Mouse (Mus musculus) heart, embryonic 11.5 days (tissue): Measurements from ENCODE around the gene Sun1. TPM values are rescaled to one million over a fixed set of nuclear protein-coding genes. Genes with fewer than 3 reads are reported as not detected.
A peak's percentile ranks its signal among the peaks of the same experiment; 100 is the strongest.

Source experiments
- ATAC-seq: fragments of 200-750 bp; cut with Nextera tagmentation; replicated peaks from 2 replicates; pipeline ENCODE4 v1.8.0; 2017; ENCODE audit warnings: moderate library complexity; ENCODE audit not compliant: insufficient number of reproducible peaks, low FRiP score, low TSS enrichment
- H3K27ac ChIP-seq: fragments of 300-500 bp; sonication (generic); 2 replicates; pipeline ENCODE4 v1.5.1; 2014; ENCODE audit warnings: mild to moderate bottlenecking, low read depth, low read length
- H3K27me3 ChIP-seq: fragments of 300-500 bp; sonication (generic); 2 replicates; pipeline ENCODE4 v1.6.1; 2014; ENCODE audit warnings: mild to moderate bottlenecking, low read length, mixed read lengths; ENCODE audit not compliant: control insufficient read depth, insufficient read depth
- H3K36me3 ChIP-seq: fragments of 300-500 bp; sonication (generic); 2 replicates; pipeline ENCODE4 v1.6.1; 2014; ENCODE audit warnings: mild to moderate bottlenecking, low read length, moderate library complexity, mixed read lengths; ENCODE audit not compliant: control insufficient read depth, insufficient read depth
- H3K4me1 ChIP-seq: fragments of 300-500 bp; sonication (generic); 2 replicates; pipeline ENCODE4 v1.6.1; 2014; ENCODE audit warnings: low read length; ENCODE audit not compliant: control insufficient read depth, insufficient read depth
- H3K4me2 ChIP-seq: fragments of 300-500 bp; sonication (generic); 2 replicates; pipeline ENCODE4 v1.6.1; 2014; ENCODE audit warnings: mild to moderate bottlenecking, moderate library complexity
- H3K4me3 ChIP-seq: fragments of 300-500 bp; sonication (generic); 2 replicates; pipeline ENCODE4 v1.5.1; 2014; ENCODE audit warnings: low read depth, low read length
- H3K9ac ChIP-seq: fragments of 300-500 bp; sonication (generic); 2 replicates; pipeline ENCODE4 v1.6.1; 2014; ENCODE audit warnings: mild to moderate bottlenecking, low read depth, low read length, moderate library complexity
- H3K9me3 ChIP-seq: fragments of 300-500 bp; sonication (generic); replicated peaks from 2 replicates; pipeline ENCODE4 v1.6.1; 2016; ENCODE audit warnings: low read length; ENCODE audit not compliant: control insufficient read depth
- WGBS: fragments of 180-500 bp; shearing (Covaris S2); extraction: QIAGEN DNeasy Blood & Tissue Kit; methylation state at CpG from one replicate; pipeline ENCODE4 v1.1.7; 2014; ENCODE audit not compliant: insufficient replicate concordance; 5-methylcytosine and 5-hydroxymethylcytosine counted together
- polyA plus RNA-seq: library from polyadenylated mRNA; unstranded; fragments of >200 nt; fragmentation: Nextera tagmentation; extraction: Ambion mirVana; gene quantifications from 2 replicates; pipeline ENCODE4 v1.2.1, GENCODE M21; 2014

Gene Sun1
- polyA plus RNA-seq, 1 experiment from 2014 or later = 33.4 TPM

GRCm38 (mm10) chr5:139178895-139179631 is 21.4 kb upstream of the Sun1 start:
- peak; percentile 50; the same call in 1 of the 2 replicates for ATAC-seq
- Histone ChIP-seq H3K27me3 (no peaks in the 10 kb centered on the region), H3K4me3 (no peak overlapping the region), H3K27ac (no peak overlapping the region), H3K4me2 (no peak overlapping the region), H3K36me3 (peaks cover 18% of the 10 kb centered on the region), H3K4me1 (peaks cover 2% of the 10 kb centered on the region; the same call in 1 of the 2 replicates), H3K9ac (no peak overlapping the region), H3K9me3 (no peaks in the 10 kb centered on the region)
- 24% methylated on average over 11 of the region's 11 CpGs for WGBS

- no peaks in the 10 kb centered on the region for H3K27me3 ChIP-seq
- H3K9ac ChIP-seq = no peak overlapping the region
- no peak overlapping the region for H3K4me3 ChIP-seq
- no peak overlapping the region for H3K27ac ChIP-seq
- H3K4me2 ChIP-seq = no peak overlapping the region
- H3K9me3 ChIP-seq = no peaks in the 10 kb centered on the region
- H3K36me3 ChIP-seq = peaks cover 22% of the 10 kb centered on the region
- ATAC-seq = no peak
- no peaks in the 10 kb centered on the region for H3K4me1 ChIP-seq
- 73% methylated on average over 2 of the region's 2 CpGs for WGBS
Observed at GRCm38 (mm10) chr5:139183131-139183530, 17.3 kb upstream of the Sun1 start.

GRCm38 (mm10) chr5:139183601-139184000 is 16.8 kb upstream of the Sun1 start:
- no peaks in the 10 kb centered on the region for H3K27me3 ChIP-seq
- no peak overlapping the region for H3K9ac ChIP-seq
- H3K9me3 ChIP-seq = no peaks in the 10 kb centered on the region
- no peaks in the 10 kb centered on the region for H3K4me1 ChIP-seq
- 89% methylated on average over 9 of the region's 9 CpGs for WGBS
- peaks cover 22% of the 10 kb centered on the region for H3K36me3 ChIP-seq
- no peak overlapping the region for H3K4me3 ChIP-seq
- ATAC-seq = no peak
- no peak overlapping the region for H3K27ac ChIP-seq
- no peak overlapping the region for H3K4me2 ChIP-seq

- Histone ChIP-seq H3K4me3 (no peak overlapping the region), H3K4me1 (no peaks in the 10 kb centered on the region), H3K4me2 (no peak overlapping the region), H3K9ac (no peak overlapping the region), H3K27ac (no peak overlapping the region), H3K9me3 (no peaks in the 10 kb centered on the region), H3K36me3 (peaks cover 19% of the 10 kb centered on the region), H3K27me3 (no peaks in the 10 kb centered on the region)
- WGBS = 95% methylated on average over 3 of the region's 4 CpGs
- ATAC-seq = no peak
Observed at GRCm38 (mm10) chr5:139184897-139185296, 15.5 kb upstream of the Sun1 start.

- H3K9me3 ChIP-seq = no peaks in the 10 kb centered on the region
- peaks cover 7% of the 10 kb centered on the region for H3K36me3 ChIP-seq
- no peaks in the 10 kb centered on the region for H3K27me3 ChIP-seq
- no peaks in the 10 kb centered on the region for H3K4me1 ChIP-seq
- no peak overlapping the region for H3K4me2 ChIP-seq
- 92% methylated on average over 5 of the region's 5 CpGs for WGBS
- no peak overlapping the region for H3K9ac ChIP-seq
- H3K4me3 ChIP-seq = no peak overlapping the region
- H3K27ac ChIP-seq = no peak overlapping the region
- no peak for ATAC-seq
Observed at GRCm38 (mm10) chr5:139189726-139190125, 10.7 kb upstream of the Sun1 start.

GRCm38 (mm10) chr5:139190958-139191357 is 9.5 kb upstream of the Sun1 start:
- peaks cover 6% of the 10 kb centered on the region for H3K36me3 ChIP-seq
- no peaks in the 10 kb centered on the region for H3K4me1 ChIP-seq
- no peaks in the 10 kb centered on the region for H3K9me3 ChIP-seq
- no peak for ATAC-seq
- H3K9ac ChIP-seq = no peak overlapping the region
- no peak overlapping the region for H3K4me3 ChIP-seq
- 71% methylated on average over 5 of the region's 5 CpGs for WGBS
- no peak overlapping the region for H3K27ac ChIP-seq
- H3K4me2 ChIP-seq = no peak overlapping the region
- no peaks in the 10 kb centered on the region for H3K27me3 ChIP-seq

- H3K9me3 ChIP-seq = no peaks in the 10 kb centered on the region
- ATAC-seq = no peak
- H3K4me1 ChIP-seq = peaks cover 13% of the 10 kb centered on the region
- H3K27ac ChIP-seq = 0 out of 2 replicates have a peak overlapping the region, but pooled peaks have one; percentile 10
- no peaks in the 10 kb centered on the region for H3K36me3 ChIP-seq
- H3K4me3 ChIP-seq = no peak overlapping the region
- no peak overlapping the region for H3K9ac ChIP-seq
- 83% methylated on average over 3 of the region's 3 CpGs for WGBS
- H3K4me2 ChIP-seq = no peak overlapping the region
- H3K27me3 ChIP-seq = no peaks in the 10 kb centered on the region
Observed at GRCm38 (mm10) chr5:139198779-139199178, 1.7 kb upstream of the Sun1 start.

- H3K9ac ChIP-seq = peak overlapping the region; percentile 76
- H3K9me3 ChIP-seq = no peaks in the 10 kb centered on the region
- no peaks in the 10 kb centered on the region for H3K36me3 ChIP-seq
- WGBS = 37% methylated on average over 2 of the region's 2 CpGs
- peaks cover 13% of the 10 kb centered on the region for H3K4me1 ChIP-seq
- H3K4me2 ChIP-seq = peak overlapping the region; percentile 83
- peak overlapping the region; percentile 94 for H3K4me3 ChIP-seq
- peak overlapping the region; percentile 88 for H3K27ac ChIP-seq
- no peak for ATAC-seq
- H3K27me3 ChIP-seq = no peaks in the 10 kb centered on the region
Observed at GRCm38 (mm10) chr5:139199636-139199994, 822 bp upstream of the Sun1 start.
